Mouse (Mus musculus): ENCODE measurements around the gene St8sia2.
"Not testable (repeated sequence)": the region's sequence is repeated elsewhere in the genome, so short reads cannot be mapped to it uniquely, and the experiment has no call there.

Gene St8sia2

DNA sequence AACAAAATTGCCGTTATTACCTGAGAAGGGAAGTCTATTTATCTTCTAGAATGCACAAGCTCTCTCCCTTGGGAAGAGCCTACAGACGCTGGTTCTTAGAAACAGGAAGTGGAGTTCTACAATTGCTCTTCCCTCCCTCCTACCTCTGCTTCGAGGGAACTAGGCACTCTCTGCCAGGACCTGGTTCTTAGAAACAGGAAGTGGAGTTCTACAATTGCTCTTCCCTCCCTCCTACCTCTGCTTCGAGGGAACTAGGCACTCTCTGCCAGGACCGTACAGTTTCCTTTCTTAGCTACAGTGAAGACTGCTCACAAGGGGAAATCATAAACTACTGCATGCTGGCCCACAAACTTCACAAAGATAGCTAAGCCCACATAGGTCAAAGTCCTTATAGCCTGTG, 41.3 kb downstream of the St8sia2 start:
- DNase-seq: not testable (repeated sequence)

DNA sequence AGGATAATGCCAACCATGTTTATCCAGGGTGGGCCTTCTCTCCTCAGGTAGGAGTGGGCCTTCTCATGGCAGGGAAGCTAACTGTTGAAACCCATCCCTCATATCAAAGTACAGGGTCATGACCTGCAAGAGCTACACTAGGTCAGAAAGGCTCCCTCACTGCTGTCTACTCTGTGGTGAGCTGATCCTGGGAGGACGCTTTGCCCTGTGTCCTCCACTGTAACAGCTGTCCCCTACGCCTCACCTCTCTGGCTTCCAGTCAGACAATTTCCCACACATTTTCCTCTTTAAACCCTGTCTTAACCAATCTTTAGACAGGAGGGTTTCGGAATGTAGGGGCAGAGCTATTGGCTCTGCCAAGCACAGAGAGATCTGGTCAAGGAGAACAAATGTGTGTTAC, 48.3 kb downstream of the St8sia2 start:
- DNase-seq: no peak

DNA sequence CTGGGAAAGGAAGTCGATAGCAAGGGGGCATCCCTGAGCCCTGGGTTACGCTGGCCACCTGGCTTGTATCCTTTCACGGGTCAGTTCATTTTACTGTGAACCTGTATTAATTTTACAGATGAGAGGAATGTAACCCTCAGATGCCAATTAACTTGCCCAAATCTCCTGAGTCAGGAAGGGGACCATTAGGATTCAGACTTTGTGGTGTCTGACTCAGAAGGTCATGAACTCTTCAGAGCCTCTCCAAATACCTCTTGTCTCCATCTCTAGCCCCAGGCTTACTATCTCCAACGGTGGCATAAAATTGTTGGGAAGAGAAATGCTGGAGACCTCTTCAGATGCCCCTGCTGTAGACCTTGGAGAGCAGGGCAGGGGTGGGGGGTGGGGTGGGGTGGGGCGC, 51.1 kb downstream of the St8sia2 start:
- no peak for DNase-seq

DNA sequence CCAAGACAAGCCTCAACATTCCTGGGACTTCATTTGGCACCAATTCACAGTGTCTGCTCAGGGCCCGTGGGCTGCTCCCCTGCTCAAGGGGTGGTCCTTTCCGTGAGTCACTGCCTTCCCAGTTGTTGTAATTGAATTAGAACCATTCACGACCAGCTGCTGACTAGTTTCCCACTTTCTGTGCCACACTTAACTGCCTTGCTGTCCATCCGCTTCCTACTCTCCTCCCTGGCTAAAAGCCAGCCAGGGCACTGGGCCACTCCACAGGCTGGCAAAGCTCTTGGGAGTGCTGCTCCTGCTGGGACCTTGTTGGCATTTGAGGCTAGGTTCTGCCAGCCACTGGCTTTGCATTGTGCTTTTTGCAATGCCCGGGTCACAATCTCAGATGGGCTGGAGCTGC, 59.0 kb downstream of the St8sia2 start:
- DNase-seq: peak; percentile 42

DNA sequence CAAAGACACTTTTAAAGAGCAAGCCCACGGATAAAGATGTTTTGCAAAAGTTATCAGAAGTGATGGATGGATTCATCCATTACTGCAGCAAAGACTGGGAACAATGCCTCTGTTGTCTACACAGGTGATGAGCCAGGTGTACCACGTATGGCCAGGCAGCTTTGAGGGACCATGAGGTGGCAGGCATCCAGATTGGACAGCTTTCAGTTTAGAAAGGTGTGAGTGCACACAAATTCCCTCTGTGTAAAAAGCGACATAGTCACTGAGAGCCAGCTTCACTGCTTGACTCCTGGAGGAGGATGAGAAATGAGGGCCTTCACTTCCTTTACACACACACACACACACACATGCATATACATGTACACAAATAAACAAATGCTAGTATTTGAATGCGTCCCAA, 60.4 kb downstream of the St8sia2 start:
- no peak for DNase-seq

DNA sequence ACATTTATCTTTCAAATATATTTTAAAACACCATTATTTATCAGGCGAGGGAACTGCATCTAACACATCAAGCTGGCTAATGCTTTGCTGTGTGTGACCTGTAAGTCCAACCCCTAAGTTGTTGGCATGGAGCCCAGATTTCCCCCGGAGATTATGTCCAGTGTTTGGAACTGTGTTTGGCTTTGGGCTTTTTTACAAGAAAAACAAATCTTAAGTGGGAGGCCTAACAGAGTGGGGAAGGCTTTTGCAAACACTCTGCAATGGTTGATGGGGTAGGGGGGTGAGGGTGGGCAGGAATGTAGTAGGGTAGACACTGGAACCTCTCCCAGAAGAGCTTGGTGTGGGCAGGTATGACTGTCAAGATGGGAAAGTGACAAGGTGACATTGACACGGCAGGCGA, 71.8 kb downstream of the St8sia2 start:
- peak; percentile 90 for DNase-seq

DNA sequence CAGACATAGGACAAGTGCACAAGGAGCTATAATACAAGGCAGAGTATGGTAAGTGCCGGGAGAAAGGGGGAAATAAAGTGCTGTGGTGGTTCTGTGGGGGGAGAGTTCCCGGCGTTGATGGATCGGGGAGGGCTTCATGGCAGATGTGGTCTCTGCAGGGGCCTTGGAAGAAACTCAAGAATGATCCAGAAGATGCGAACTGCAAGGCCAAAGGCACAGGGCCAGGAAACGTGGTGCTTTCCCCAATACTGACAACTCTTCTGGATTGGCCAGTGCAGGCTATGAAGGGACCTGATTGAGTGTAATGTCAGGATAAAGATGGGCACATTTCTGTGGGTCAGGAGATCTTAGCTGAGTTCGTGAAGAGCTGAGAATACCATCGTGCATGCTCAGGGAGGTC, 74.3 kb downstream of the St8sia2 start:
- DNase-seq: no peak

DNA sequence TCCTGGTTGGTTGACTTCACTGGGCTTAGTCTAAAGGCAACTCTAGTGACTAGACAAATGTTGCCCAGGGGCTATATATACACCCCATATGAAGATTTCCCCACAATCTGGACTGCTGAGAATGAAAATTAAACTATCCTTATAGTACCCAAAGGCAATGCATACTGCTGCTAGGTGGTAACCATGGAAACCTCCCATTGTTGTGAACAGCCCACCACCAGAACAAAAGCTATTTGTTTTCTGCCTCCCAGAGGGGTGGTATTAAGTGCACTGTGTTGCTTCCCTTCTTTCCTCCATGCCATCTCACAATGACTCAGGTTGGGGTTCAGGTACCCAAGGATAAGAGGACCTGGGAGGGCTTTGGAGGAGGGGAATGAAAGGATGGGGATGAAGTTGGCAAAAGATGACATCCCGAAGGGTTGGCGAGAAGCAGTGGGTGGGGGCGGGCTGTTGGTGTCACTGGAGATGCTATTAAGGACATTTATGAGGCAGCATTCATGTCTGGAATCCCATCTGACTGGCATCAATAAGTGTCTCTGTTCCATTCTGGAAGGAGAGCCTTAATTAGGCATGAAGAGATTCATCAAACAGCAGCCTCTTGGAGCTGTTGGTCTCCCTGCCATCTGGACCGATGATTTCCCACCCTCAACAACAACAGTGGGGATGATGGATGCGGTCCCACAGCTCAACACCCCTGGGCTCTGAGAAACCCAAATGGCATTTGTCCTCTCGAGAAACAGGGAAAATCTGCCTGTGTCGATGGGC, 75.3 kb downstream of the St8sia2 start:
- no peak for DNase-seq

DNA sequence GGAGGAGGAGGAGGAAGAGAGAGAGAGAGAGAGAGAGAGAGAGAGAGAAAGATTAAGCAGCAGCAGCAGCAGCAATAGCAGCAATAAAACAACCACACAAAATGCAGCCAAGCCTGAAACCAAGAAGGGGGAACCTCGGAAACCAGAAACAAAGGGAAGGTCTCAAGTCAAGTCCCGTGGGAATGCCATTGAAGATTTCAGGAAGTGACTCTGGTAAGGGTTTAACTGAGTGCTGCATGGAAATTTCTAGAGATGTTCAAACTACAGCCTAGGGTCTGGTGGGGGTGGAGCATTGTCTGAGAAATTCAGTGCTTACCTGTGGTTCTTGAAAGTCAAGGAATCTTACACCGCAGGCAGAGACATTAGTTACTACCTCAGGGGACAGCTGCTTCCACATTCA, 77.4 kb downstream of the St8sia2 start:
- peak; percentile 5 for DNase-seq

DNA sequence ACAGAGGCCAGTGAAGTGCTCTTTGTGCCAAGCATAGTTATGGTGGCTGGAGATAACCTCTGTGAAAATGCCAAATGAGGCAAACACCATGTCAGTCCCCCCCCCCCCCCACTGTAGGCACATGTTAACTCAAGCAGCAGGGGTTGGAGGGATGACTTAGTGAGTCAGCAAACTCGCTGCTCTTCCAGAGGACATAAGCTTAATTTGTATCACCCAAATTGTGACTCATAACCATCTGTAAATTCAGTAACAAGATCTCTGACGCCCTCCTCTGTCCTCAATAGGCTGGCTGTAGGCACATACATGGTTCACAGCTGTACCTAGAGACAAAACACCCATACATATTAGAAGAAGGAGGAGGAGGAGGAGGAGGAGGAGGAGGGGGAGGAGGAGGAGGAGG, 77.8 kb downstream of the St8sia2 start:
- DNase-seq: no peak

DNA sequence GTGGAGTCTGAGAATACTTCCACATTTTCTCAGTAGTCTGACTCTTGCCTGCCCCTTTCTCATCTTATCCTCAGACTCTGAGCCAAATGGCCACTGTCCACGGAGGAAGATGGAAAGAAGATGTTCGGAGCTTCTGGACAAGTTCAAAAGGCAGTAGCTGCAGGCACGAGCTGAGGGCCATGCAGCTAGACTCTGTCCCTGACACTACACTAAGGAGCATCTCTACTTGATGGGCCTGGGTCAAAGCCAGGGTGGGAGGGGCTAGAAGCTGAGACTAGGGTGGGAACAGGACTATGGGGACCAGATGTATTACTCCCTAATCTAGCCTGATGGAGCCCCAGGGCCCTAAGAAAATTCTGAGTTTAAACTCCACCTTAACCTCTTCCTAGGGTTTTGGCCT, 80.5 kb downstream of the St8sia2 start:
- DNase-seq: peak; percentile 12

DNA sequence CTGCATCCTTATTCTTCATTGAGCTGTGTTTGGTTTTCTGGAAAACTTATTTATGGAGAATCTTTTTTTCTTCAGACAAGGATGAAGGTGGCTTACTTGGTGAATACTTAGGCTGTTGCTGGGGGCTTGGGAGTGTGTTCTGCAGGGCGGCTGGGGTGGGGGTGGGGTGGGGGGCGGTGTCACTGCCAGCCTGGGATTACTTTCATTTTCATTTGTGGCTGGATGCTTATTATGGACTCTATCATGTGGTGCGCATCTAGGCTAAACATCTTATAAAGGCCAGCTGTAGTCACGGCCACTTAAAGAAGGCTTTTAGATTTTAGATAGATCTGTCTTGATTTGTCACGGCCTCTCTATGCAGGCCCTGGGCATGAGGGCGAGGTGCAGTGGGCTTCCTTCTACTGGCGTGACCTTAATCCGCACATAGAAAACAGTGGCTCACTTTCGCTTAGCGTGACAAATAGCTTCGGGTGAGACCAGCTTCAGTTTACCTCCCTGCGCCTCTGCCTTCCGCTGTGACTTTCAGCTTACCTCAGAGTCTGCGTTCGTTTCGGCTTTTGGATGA, 92.5 kb downstream of the St8sia2 start:
- no peak for DNase-seq

DNA sequence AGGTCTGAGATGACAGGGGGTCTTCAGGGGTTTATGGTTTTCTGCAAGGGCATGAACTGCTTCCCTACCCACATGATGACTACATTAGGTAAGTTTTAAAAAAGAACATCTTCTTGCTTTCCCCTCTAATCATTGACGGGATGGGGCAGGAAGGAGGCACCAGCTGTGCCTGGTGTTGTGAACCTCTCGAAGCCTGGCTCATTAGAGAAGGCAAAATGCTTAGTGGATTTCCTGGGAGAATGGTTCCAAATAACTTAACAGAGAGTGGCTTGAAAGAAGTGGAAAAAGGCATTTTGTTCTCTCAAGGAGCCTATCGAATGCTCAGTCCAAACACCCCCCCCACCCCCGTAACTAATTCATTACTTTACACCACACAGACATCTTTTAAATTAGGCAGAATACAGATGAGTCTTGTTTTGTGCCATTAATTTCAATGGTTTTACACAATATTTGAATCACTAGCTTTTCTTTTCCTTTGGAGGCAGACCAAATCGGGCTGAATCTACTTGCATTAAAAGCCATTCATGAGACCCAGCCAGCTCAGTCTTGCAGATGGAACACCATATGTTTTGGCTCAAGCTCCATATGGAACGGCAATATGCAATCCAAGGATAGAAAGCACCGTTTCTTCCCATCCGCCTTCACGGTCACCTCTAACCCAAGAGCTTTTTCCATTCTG, 95.7 kb downstream of the St8sia2 start:
- DNase-seq: no peak

DNA sequence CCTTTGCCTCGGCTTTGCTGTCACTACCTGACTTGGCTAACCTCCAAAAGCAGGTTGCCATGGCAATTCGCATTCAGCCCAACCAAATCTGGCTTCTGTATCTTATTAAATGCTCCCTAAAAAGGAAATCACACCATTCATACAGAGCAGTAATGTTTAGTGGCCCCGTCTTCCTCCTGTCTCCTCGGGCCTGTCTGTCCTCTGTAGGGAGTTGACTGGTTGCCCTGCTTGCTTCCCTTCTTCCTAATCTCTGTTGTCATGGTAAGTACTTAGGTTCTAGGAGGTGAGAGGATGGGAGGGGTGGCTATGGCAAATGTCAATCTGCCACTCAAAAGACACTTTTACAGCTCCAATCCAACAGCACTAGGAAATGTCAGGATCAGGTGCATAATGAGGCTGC, 101.6 kb downstream of the St8sia2 start:
- no peak for DNase-seq

DNA sequence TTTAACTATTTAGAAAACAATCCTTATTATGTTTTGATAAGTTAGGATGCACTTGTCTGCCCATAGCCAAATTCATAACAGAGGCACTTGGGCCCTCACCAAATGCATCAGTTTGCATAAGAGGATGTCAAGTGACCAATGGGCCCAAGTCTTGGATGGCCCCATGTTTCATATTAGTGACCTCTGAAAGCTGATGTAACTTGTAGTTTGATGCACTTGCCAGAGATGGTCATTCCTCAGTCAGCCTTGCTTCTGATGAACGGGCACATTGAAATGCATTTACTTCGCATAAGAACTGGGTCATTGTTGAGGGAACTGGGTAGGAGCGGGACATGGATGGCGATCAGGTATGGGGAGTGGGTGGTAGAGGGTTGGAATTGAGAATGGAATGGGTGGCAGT, 102.6 kb downstream of the St8sia2 start:
- DNase-seq: no peak

DNA sequence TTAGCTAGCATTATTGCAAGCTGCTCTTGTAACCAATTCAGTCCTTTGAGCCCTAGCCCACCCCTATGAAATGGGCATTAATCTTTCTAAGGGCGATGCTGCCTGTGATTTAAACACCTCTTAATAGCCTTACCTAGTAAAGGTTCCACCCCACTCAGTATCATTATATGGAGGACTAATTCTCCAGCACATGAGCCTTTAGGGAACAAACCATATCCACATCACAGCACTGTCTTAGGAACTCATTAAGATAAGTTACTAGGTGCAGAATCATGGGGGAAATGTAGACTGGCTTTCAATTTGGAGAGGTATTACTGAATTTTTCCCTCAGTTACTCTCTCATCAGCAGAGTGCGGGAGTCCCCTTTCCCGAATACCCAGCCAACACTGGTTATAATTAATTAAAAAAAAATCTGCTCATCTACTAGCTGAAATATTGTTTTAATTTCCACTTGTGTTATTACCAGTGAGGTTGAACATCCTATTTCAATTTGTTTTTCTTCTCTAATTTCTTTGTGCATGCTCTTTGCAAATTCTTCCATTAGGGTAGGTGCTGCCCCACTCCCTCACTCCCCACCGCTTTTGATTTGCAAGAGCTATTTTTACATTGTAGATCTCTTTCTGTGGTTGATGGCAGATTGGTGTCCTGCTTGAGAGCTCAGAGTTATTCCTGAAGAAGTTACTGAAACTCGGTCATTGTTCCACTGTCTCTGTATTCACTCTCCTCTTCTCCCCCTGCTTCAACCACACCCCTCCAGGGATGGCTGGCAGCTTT, 103.9 kb downstream of the St8sia2 start:
- no peak for DNase-seq

DNA sequence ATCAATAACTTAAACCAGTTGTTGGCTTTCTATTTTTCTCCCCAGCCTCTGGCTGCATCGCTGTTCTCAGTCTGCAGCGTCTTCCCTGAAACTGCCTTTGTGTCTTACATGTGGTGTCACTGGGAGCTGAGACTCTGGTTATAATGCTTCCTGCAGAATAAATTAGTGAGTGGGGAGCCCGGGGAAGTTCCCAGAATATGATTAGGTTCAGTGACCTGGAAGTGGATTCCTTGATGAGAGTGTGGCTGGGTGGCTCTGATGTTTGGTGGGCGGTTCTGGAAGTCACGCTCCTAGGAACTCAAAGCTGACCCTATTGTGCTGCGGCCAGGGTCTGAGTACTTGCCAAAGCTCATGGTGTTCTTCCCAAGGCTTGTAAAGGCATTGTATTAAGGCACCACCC, 119.0 kb downstream of the St8sia2 start:
- no peak for DNase-seq

DNA sequence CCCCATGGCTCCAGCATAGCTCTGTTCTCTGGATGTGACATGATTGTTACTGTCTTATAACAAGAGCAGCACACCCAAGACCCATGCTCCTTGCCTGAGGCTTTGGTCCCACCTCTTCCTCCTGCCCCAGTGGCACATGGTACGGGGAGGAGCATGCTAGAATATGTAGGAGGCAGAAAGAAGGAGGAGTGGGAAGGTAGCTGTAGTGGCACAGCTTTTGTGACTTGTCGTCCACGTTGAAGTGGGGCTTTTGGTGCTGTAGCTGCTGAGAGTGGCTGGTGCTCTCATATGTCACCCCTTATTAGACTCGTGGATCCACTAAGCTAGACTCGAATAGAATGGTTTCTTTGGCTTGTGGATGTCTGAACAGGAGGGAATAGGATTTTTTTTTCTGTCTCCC, 121.7 kb downstream of the St8sia2 start:
- DNase-seq: no peak

DNA sequence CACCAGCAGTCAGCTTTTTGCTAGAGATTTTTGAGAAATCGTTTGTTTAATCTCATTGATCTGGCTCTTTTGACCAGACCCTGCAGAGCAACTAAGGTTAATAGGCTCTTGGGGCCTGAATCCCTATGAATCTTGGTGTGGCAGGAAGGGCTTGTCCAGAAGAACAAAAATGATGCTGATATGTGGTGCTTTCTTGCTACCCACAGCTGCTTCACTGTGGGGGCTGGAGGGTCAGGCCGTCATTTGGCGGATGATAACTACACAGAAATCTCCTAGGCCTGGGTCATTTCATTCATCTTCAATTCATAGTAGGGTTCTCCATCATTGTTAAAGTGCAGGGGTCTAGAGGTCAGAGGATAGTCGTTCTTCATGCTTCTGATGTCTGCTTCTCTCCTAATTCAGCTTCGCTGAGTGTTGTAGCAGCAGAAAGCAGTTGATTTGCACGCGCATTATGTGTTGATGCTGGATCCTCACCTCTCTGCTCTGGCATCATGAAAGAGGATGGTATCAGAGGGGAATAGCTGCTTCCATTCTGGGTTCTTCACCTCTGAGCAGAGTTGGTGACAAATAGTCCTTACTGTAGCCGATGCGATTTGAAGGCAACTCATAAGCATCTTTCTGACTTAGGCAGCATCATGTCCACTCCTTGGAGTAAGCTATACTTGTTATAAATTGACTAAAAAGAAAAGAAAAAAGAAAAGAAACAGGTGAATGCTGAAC, 122.4 kb downstream of the St8sia2 start:
- no peak for DNase-seq

DNA sequence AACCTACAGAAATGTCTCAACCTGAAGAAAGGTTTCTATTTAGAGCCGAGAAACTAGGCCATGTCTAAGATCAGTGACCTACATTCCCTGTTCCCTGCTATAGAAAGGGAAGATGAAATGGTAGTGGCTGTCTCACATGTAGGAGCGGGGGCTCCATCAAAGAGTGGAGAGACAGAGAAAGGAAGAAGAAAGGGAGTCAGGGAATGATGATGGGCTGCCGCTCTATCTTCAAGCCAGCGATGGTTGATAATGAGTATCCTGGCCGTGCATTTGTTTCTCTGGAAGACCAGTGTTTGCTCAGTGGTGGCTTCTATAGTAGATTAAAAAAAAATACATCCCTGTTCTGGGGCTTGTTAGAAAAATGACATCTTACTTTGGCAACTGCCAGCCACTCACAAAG, 123.0 kb downstream of the St8sia2 start:
- no peak for DNase-seq

All from kidney, postnatal 14 days (tissue).